Mouse (Mus musculus) ovary, adult 10 weeks (tissue): Measurements from ENCODE around the gene Ang2. TPM values are rescaled to one million over a fixed set of nuclear protein-coding genes. Genes with fewer than 3 reads are reported as not detected.

ENCODE experiments used
- polyA plus RNA-seq: library from polyadenylated mRNA; stranded (reverse); fragments of 350-450 nt; fragmentation: Illumina TruSeq; extraction: RNeasy Lipid Tissue Mini Kit (QIAGEN cat#74804); gene quantifications from one replicate; pipeline ENCODE4 v1.2.3, GENCODE M21; 2014

The Ang2 gene
- polyA plus RNA-seq, result not detected

DNA sequence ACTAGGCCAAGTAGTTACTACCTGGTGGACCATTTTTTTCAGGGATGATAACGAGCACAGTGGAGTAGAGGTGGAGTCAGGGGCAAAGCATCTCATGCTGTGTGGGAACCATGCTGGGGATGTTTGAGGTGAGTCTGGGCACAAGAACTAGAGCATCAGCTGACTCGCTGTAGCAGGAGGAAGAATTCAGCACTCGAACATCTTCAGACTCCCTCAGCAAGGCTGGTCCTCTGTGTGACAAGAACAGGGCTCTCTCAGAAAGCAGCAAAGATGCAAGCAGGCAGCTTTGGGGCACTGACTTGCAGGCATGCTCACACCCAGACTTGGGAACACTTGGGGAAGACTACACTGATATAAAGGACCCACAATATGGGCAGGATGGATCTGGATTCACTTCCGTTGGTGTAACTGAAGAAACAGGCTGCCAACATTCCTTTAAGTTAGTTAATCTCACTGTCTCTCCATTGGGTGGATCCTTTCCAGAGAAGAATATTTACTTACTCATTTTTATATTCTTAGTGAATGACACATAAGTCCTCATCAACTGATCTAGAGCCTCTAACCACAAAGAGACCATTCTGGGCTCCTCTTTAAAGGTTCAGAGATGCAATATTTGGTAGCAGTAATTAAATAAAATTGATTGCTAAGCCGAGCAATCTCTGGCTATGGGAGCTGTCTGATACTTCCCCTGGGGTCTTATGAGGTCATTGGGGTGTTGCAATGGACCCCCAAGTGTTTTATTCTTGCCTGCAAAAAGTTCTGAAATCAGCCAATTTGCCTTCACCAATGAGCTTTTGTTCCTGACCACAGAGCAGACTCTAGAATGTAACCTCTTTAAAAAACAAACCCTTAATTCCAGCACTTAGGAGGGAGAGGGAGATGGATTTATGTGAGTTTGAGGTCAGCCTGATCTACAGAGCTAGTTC, at the start of gene Ang2:
Gene Ang2 (minus strand): TSS at position 51 of the 926 bp plus-strand sequence.

DNA sequence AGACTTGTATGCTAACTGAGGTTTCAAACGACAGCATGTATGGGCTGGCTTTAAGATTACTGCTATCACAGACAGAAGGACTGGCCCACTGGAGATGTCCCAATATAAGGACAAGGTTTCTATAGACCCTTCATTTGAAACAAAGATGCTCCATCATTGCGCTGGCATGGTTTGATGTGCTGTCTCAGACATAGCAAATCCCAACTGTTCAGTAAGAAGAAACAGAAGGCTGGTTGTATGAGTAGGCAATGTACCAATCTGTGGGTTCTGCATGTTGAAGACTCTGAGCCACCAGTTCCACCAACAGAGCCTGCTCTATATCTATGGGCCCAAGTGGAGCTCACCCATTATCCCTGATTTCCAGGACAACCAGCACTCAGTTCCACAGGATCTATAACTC, 4.2 kb upstream of the Ang2 start, which contains the start of gene Ear14:
Gene Ear14 (plus strand): TSS at position 277 of the 400 bp plus-strand sequence.

DNA sequence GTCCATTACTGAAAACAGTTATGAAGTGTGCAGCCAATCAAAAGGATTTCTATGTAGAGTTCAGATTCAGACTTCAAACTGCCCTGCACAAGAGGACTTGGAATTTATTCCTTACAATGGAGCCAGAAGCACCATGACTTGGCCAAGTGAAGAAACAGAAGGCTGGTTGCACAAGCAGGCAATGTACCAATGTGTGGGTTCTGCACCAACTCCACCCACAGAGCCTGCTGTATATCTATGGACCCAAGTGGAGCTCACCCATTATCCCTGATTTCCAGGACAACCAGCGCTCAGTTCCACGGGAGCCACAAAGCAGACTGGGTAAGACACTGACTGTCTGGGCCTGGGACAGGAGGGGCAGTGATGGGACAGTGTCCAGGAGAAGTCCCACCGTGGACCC, 37.0 kb downstream of the Ang2 start, which contains the start of gene Rnase2b:
Gene Rnase2b (plus strand): TSS at position 285 of the 400 bp plus-strand sequence.

DNA sequence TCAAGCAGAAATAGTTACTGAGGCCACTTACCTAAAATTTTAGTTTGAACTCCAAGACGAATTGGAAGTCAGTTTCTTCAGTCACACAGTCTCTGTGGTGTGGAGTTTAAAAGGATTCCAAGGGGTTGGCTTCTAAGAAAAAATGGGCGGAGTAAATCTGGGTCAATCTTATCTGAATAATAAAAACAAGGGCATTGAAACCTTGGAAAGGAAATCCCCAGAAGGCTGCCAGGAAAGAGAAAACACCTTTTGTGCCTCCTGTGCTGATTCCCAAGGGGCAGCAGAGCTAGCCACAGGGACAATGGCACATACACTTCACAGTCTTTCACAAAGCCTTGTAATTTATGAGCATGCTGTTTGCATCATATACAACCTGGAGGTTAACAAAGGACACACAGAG, 52.3 kb downstream of the Ang2 start, which contains the start of gene Rnase1:
Gene Rnase1 (minus strand): TSS at position 101 of the 400 bp plus-strand sequence.

Other genes starting within 250 kb of the Ang2 start
- not detected for gene Pnp2, start 243.2 kb downstream of the Ang2 start, polyA plus RNA-seq
- gene Rnase10, start 191.4 kb downstream of the Ang2 start, polyA plus RNA-seq, result 1.4 TPM
- gene Rnase9, start 157.3 kb downstream of the Ang2 start, polyA plus RNA-seq, result not detected
- not detected for gene Rnase11, start 149.0 kb downstream of the Ang2 start, polyA plus RNA-seq
- gene Rnase12, start 141.5 kb downstream of the Ang2 start, polyA plus RNA-seq, result not detected
- gene Olfr750, start 124.7 kb downstream of the Ang2 start, polyA plus RNA-seq, result not detected
- gene Rnase4, start 108.1 kb downstream of the Ang2 start, polyA plus RNA-seq, result 184 TPM
- gene Ang, start 108.0 kb downstream of the Ang2 start, polyA plus RNA-seq, result 4.8 TPM
- 0.54 TPM for gene Eddm3b, start 84.7 kb downstream of the Ang2 start, polyA plus RNA-seq
- gene Rnase6, start 75.2 kb downstream of the Ang2 start, polyA plus RNA-seq, result 5.0 TPM
- gene Rnase1, start 52.4 kb downstream of the Ang2 start, polyA plus RNA-seq, result 1.7 TPM
- gene Rnase2b, start 36.9 kb downstream of the Ang2 start, polyA plus RNA-seq, result not detected
- gene Ear14, start 4.2 kb upstream of the Ang2 start, polyA plus RNA-seq, result not detected
- not detected for gene Rnase2a, start 57.0 kb upstream of the Ang2 start, polyA plus RNA-seq
- not detected for gene Gm7247, start 162.6 kb upstream of the Ang2 start, polyA plus RNA-seq
- not detected for gene Vmn2r88, start 211.7 kb upstream of the Ang2 start, polyA plus RNA-seq